Mouse (Mus musculus): ENCODE data around the gene 4930579F01Rik. TPM values are rescaled to one million over a fixed set of nuclear protein-coding genes. Genes with fewer than 3 reads are reported as not detected.

The 4930579F01Rik gene
- total and polyA plus RNA-seq, 2 experiments from 2014 or later = 0.09 TPM; not detected in 1

DNA sequence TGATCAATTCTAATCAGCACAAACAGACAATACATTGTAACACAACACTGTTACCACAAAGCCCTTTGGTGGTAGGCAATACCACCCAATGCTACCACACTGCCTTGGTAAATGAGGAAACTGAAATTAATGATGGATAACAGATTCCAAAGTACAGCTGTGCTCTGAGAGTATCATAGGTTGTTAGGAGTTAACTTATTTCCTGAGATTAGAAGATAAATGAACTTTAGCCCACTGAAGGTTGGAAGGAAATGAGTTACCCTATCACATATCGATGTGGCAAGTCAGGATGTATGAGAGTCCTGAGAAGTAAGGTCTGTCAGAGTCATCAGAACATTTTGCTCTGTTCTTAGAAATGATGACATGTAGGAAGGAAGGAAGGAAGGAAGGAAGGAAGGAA is 59.1 kb downstream of the 4930579F01Rik start:
- no peaks in the 10 kb centered on the region for H3K4me1 ChIP-seq (ENCODE audit: insufficient read depth, low read length)

DNA sequence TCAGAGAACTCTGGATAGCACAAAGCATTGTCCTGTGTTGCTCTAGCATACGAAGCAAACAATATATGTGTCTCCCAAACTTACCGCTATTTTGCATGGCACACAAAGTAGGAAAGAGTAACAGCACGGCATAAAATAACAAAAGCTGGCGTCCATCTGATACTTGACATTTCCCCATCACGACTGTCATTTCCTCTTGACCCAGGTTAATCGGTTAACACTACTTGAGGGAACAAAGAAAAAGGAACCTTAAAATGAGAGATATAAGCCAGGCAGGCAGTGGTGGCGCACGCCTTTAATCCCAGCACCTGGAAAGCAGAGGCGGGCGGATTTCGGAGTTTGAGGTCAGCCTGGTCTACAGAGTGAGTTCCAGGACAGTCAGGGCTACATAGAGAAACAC is 59.7 kb downstream of the 4930579F01Rik start:
- TF ChIP-seq CTCF (IDR thresholded peaks at IDR 0.05; ENCODE audit: low read depth) = no peak
- WGBS = 84% methylated on average over 11 of the region's 11 CpGs
- ATAC-seq = no peak
- H3K9ac ChIP-seq (replicated peaks; ENCODE audit: low read length) = no peak overlapping the region
- no peaks in the 10 kb centered on the region for H3K4me1 ChIP-seq (ENCODE audit: insufficient read depth, low read length)
- no peak overlapping the region for H3K27ac ChIP-seq
- DNase-seq (ENCODE audit: low spot score) = no peak
- H3K4me3 ChIP-seq (ENCODE audit: low read length) = no peak overlapping the region
- no peaks in the 10 kb centered on the region for H3K36me3 ChIP-seq (ENCODE audit: insufficient read depth, low read length)
- H3K4me2 ChIP-seq (ENCODE audit: low read depth, low read length) = no peak overlapping the region
- no peaks in the 10 kb centered on the region for H3K27me3 ChIP-seq (ENCODE audit: insufficient read depth, low read length)
- no peaks in the 10 kb centered on the region for H3K9me3 ChIP-seq (ENCODE audit: low read length)

More for the DNA sequence above, 59.1 kb downstream of the 4930579F01Rik start:
- no peak overlapping the region for H3K9ac ChIP-seq (replicated peaks; ENCODE audit: low read length)
- no peak for TF ChIP-seq CTCF (IDR thresholded peaks at IDR 0.05; ENCODE audit: low read depth)
- no peak for DNase-seq (ENCODE audit: low spot score)
- no peak overlapping the region for H3K4me3 ChIP-seq (ENCODE audit: low read length)
- no peak overlapping the region for H3K4me2 ChIP-seq (ENCODE audit: low read depth, low read length)
- WGBS = 89% methylated on average over 1 of the region's 1 CpGs
- no peaks in the 10 kb centered on the region for H3K27me3 ChIP-seq (ENCODE audit: insufficient read depth, low read length)
- H3K27ac ChIP-seq = no peak overlapping the region
- no peak for ATAC-seq
- no peaks in the 10 kb centered on the region for H3K36me3 ChIP-seq (ENCODE audit: insufficient read depth, low read length)
- no peaks in the 10 kb centered on the region for H3K9me3 ChIP-seq (ENCODE audit: low read length)

DNA sequence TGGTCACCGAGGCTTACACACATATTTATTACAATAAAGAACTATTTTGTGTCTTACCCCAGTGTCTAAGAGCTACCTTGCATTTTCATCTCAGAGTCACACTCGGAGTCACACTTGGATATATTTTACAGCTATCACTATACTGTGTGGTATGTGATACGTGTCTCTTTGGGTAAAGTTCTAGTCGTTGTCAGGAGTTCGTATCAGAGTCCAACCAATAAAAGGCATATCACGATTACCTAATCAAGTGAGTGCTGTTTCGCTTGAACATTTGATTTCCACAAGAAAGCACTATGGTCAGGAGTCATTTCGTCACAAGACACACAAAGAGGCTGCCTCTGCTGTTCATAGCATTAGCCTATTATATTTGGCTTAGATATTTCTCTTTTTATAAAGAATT is 60.2 kb downstream of the 4930579F01Rik start:
- H3K4me3 ChIP-seq (ENCODE audit: low read length) = no peak overlapping the region
- H3K4me1 ChIP-seq (ENCODE audit: insufficient read depth, low read length) = no peaks in the 10 kb centered on the region
- no peak overlapping the region for H3K9ac ChIP-seq (replicated peaks; ENCODE audit: low read length)
- H3K27me3 ChIP-seq (ENCODE audit: insufficient read depth, low read length) = no peaks in the 10 kb centered on the region
- 85% methylated on average over 8 of the region's 8 CpGs for WGBS
- no peaks in the 10 kb centered on the region for H3K36me3 ChIP-seq (ENCODE audit: insufficient read depth, low read length)
- no peaks in the 10 kb centered on the region for H3K9me3 ChIP-seq (ENCODE audit: low read length)
- no peak overlapping the region for H3K27ac ChIP-seq
- ATAC-seq (no peak), DNase-seq (ENCODE audit: low spot score) (no peak)
- H3K4me2 ChIP-seq (ENCODE audit: low read depth, low read length) = no peak overlapping the region
- TF ChIP-seq CTCF (IDR thresholded peaks at IDR 0.05; ENCODE audit: low read depth) = no peak

DNA sequence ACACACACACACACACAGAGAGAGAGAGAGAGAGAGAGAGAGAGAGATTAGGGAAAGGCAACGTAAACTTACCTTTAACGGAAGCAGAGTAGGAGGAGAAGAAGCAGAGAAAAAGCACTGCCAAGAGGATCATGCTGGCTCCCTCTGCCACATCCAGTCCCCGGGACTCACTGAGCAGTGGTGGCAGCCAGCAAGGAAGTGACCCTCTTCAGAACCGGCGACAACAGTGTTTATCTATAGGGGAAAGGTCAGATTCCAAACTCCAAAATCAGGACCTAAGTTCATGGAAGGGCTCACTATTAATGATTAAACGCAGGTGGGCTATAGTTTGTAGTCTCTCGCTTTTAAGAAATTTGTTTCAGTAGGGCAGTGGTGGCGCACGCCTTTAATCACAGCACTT is 62.5 kb downstream of the 4930579F01Rik start:
- no peak overlapping the region for H3K4me3 ChIP-seq (ENCODE audit: low read length)
- no peak overlapping the region for H3K27ac ChIP-seq
- TF ChIP-seq CTCF (IDR thresholded peaks at IDR 0.05; ENCODE audit: low read depth) = no peak
- H3K27me3 ChIP-seq (ENCODE audit: insufficient read depth, low read length) = no peaks in the 10 kb centered on the region
- ATAC-seq = no peak
- no peak overlapping the region for H3K9ac ChIP-seq (replicated peaks; ENCODE audit: low read length)
- no peaks in the 10 kb centered on the region for H3K4me1 ChIP-seq (ENCODE audit: insufficient read depth, low read length)
- no peak for DNase-seq (ENCODE audit: low spot score)
- no peaks in the 10 kb centered on the region for H3K9me3 ChIP-seq (ENCODE audit: low read length)
- H3K36me3 ChIP-seq (ENCODE audit: insufficient read depth, low read length) = no peaks in the 10 kb centered on the region
- 58% methylated on average over 9 of the region's 9 CpGs for WGBS
- no peak overlapping the region for H3K4me2 ChIP-seq (ENCODE audit: low read depth, low read length)

DNA sequence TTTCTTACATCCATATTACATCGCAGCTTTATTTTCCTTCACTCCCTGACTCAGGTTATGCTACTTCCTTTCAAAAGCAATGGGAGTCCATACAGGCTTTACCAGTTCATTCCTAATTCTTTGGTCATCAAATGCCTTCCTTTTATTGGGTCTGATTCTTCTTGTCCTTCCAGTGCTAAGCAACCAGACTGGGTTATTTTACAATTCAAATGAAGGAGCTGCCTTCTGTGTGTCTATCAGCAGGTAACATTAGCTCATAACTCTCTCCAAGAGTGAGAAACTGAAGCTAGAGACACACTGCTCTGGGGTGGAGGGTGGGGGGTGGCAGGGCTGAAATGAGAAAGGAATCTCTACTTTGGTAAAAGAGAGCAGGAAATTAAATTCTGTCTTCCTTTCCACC is 62.9 kb downstream of the 4930579F01Rik start:
- 23% methylated on average over 1 of the region's 1 CpGs for WGBS
- ATAC-seq = no peak
- no peak overlapping the region for H3K9ac ChIP-seq (replicated peaks; ENCODE audit: low read length)
- H3K4me1 ChIP-seq (ENCODE audit: insufficient read depth, low read length) = no peaks in the 10 kb centered on the region
- H3K4me3 ChIP-seq (ENCODE audit: low read length) = no peak overlapping the region
- no peak overlapping the region for H3K4me2 ChIP-seq (ENCODE audit: low read depth, low read length)
- H3K9me3 ChIP-seq (ENCODE audit: low read length) = no peaks in the 10 kb centered on the region
- no peak overlapping the region for H3K27ac ChIP-seq
- DNase-seq (ENCODE audit: low spot score) = no peak
- H3K36me3 ChIP-seq (ENCODE audit: insufficient read depth, low read length) = no peaks in the 10 kb centered on the region
- no peak for TF ChIP-seq CTCF (IDR thresholded peaks at IDR 0.05; ENCODE audit: low read depth)
- H3K27me3 ChIP-seq (ENCODE audit: insufficient read depth, low read length) = no peaks in the 10 kb centered on the region

DNA sequence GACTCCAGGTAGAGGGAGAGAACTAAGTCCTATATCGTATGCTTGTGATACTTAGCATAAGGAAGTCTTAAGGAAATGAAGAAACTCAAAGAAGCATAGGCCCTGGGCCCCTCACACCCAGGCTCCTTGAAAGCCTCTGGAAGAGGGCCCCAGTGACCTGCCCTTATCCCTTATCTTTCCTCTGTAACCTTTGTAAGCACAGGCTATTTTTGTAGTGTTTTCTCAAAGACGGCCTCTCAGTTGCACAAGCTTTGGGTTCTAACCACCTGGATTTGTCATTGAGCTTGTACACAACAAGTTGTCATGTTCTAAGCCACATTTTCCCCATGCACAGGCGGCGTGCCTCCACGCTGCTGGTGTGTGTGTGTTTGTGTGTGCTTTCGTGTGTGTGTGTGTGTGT is 64.5 kb downstream of the 4930579F01Rik start:
- Histone ChIP-seq H3K4me1 (ENCODE audit: insufficient read depth, low read length) (no peaks in the 10 kb centered on the region), H3K27me3 (ENCODE audit: insufficient read depth, low read length) (no peaks in the 10 kb centered on the region), H3K27ac (no peak overlapping the region), H3K9me3 (ENCODE audit: low read length) (no peaks in the 10 kb centered on the region), H3K4me3 (ENCODE audit: low read length) (no peak overlapping the region), H3K4me2 (ENCODE audit: low read depth, low read length) (no peak overlapping the region), H3K36me3 (ENCODE audit: insufficient read depth, low read length) (no peaks in the 10 kb centered on the region), H3K9ac (replicated peaks; ENCODE audit: low read length) (no peak overlapping the region)
- TF ChIP-seq CTCF (IDR thresholded peaks at IDR 0.05; ENCODE audit: low read depth) = no peak
- no peak for DNase-seq (ENCODE audit: low spot score)
- WGBS = 95% methylated on average over 6 of the region's 6 CpGs
- no peak for ATAC-seq

DNA sequence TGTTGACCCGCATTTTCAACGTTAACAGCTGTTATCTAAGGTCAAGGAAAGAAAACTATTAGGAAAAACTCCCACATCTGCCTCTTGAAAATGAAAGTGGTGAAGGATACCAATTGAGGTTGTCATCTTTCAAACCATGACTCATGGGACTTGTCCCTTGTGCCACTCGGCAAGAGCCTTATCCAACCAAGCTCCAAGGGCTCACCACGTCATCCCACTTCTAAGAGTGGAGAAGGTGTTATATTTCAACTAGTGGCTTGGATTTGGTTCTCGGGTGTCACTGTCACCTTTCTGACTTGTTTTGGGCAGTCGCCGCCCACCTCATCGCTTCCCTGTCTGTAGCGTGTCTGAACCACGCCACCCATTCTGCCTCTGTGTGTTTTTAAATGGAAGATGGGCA is 69.8 kb downstream of the 4930579F01Rik start:
- ATAC-seq = no peak
- no peak for DNase-seq (ENCODE audit: low spot score)
- Histone ChIP-seq H3K4me1 (ENCODE audit: insufficient read depth, low read length) (no peaks in the 10 kb centered on the region), H3K9me3 (ENCODE audit: low read length) (no peaks in the 10 kb centered on the region), H3K27ac (no peak overlapping the region), H3K4me2 (ENCODE audit: low read depth, low read length) (no peak overlapping the region), H3K36me3 (ENCODE audit: insufficient read depth, low read length) (no peaks in the 10 kb centered on the region), H3K9ac (replicated peaks; ENCODE audit: low read length) (no peak overlapping the region), H3K4me3 (ENCODE audit: low read length) (no peak overlapping the region), H3K27me3 (ENCODE audit: insufficient read depth, low read length) (no peaks in the 10 kb centered on the region)
- 90% methylated on average over 10 of the region's 10 CpGs for WGBS
- TF ChIP-seq CTCF (IDR thresholded peaks at IDR 0.05; ENCODE audit: low read depth) = no peak

Data from hindbrain, postnatal 0 days (tissue).